Mouse (Mus musculus): Measurements from ENCODE around the gene Cdk2ap2.
"Not testable (repeated sequence)": the region's sequence is repeated elsewhere in the genome, so short reads cannot be mapped to it uniquely, and the experiment has no call there.

The Cdk2ap2 gene

GRCm38 (mm10) chr19:4096642-4097440 is at the start of gene Cdk2ap2:
Gene Cdk2ap2, plus strand, starts transcription at chr19:4097182.
- DNase-seq (ENCODE audit: low read depth, low spot score): peak; percentile 99

GRCm38 (mm10) chr19:4047859-4048258 is 49.1 kb upstream of the Cdk2ap2 start:
- DNase-seq (ENCODE audit: low read depth, low spot score): peak; percentile 94

DNA sequence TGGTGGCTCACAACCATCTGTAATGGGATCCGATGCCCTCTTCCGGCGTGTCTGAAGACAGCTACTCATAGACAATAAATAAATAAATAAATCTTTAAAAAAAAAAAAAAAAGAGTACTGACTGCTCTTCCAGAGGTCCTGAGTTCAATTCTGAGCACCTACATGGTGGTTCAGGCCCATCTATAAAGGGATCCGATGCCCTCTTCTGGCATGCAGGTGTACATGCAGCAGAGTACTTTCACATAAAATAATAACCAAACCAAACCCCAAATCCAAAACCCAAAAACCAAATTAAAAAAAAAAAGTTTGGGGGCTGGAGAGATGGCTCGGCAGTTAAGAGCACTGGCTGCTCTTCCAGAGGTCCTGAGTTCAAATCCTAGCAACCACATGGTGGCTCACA is 47.9 kb upstream of the Cdk2ap2 start:
- DNase-seq (ENCODE audit: low read depth, low spot score): not testable (repeated sequence)

DNA sequence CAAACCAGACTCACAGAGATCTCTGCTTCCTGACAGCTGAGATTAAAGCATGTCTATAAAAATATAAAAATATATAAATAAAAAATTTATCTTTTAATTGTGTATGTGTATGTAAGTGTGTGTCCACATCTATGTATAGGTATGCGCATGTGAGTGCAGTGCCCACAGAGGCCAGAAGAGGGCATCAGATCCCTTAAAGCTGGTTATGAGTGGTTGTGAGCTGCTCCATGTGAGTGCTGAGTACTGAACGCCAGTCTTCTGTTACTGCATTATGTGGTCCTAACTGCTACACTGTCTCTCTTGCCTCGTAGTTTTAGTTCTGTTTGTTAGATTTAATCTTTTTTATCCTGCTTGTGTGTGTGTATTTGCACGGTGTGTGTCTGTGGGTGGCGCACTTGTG is 46.0 kb upstream of the Cdk2ap2 start:
- DNase-seq (ENCODE audit: low read depth, low spot score): peak; percentile 47

DNA sequence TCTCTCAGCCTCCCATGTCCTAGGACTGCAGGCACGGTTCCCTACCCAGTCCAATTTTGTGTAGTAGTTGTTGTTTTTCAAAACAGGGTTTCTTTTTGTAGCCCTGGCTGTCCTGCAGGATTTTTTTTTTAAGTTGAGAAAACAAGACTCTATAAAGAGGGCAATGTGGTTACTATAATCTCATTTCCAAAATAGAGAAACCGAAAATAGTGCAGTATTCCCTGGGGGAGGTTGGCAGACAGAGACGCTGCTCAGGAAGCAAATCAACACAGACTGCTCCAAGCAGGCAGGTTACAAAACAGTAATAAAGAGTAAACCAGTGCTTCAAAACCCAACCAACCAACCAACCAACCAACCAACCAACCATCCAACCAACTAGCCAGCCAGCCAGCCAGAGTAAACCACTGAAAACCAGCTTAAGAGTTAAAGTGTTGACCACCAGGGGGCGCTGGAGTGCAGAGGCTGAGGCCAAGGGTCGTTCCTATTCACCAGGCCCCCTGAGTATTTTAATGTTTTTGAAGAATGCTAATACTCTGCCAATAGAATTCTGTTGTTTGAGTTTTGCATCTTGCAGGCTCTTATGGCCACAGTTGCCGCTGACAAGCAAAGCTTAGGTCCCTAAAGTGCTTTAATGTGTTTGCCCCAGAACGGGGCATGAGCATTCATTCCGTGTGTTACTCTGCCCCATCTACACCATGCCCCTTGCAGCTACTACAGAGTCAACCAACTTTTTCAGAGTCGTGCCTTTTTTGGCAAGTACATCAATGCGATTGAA is 45.1 kb upstream of the Cdk2ap2 start:
- DNase-seq (ENCODE audit: low read depth, low spot score): peak; percentile 85

- peak; percentile 56 for DNase-seq (ENCODE audit: low read depth, low spot score)
Measured at GRCm38 (mm10) chr19:4052516-4053030, 44.4 kb upstream of the Cdk2ap2 start.

DNA sequence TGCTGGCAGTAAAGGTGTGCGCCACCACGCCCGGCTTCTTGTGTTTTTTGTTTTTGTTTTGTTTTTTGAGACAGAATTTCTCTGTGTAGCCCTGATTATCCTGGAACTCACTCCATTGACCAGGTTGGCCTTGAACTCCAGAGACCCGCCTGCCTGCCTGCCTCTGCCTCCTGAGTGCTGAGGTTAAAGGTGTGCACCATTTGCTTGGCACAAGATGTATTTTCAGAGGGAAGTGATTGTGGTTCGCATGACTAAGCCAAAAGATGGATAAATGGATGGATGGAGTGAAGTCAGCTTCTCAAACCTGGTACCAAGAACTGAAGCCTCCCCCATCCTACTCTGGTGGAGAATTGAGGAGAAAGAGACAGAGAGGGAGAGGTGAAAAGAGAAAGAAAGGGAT is 42.4 kb upstream of the Cdk2ap2 start:
- no peak for DNase-seq (ENCODE audit: low read depth, low spot score)

DNA sequence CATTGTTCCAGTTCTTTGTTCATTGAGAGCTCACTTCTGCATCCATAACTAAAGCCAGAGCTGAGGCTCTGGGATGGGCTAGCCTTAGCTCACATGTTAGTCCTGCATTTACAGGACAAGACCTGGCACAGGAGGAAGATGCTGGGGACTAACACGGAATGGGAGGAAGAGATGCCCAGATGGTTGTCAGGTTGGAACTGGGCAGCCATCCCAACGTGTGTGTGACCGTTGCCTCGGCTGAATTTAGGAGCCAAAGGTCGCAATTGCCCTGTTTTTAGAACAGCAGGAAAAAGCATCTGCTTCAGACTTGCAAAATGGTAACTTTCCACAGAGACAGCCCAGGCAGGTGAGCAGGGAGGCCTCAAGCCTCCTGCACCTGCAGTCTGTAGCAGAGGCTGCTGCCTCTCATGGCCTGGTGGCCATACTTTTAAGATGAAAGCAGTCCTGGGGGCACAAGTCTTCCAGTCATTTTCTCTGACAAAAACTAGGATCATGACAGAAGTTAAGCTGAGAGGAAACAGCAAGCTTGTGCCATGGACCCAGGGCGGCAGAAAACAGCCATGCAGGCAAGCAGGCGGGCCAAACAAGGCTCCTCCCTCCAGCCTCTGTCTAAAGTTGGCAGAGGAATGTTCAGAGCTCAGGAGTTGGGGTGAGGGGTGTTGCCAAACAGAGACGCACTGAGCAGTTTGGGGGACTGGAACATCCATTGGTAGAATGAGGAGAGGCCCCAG is 41.6 kb upstream of the Cdk2ap2 start:
- no peak for DNase-seq (ENCODE audit: low read depth, low spot score)

GRCm38 (mm10) chr19:4055947-4056693 is 40.9 kb upstream of the Cdk2ap2 start:
- no peak for DNase-seq (ENCODE audit: low read depth, low spot score)

- no peak for DNase-seq (ENCODE audit: low read depth, low spot score)
Measured at GRCm38 (mm10) chr19:4056727-4057126, 40.3 kb upstream of the Cdk2ap2 start.

DNA sequence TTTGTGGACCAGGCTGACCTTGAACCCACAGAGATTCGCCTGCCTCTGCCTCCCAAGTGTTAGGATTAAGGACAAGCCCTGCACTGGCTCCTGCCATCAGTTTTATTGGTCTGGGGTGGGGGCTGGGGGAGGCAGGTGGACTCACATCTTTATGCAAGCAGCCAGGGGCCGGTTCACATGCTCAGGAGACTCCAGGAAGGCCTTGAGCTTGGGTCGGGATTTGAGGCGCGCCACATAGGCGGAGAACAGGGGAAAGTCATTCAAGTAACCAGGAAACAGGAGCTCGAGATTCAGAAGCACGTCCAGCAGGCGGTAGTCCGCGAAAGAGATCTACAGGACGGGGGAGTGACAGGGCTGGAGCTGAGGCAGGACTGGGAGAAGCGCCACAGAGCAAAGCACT is 39.6 kb upstream of the Cdk2ap2 start:
- no peak for DNase-seq (ENCODE audit: low read depth, low spot score)

GRCm38 (mm10) chr19:4057962-4058361 is 39.0 kb upstream of the Cdk2ap2 start:
- no peak for DNase-seq (ENCODE audit: low read depth, low spot score)

GRCm38 (mm10) chr19:4058581-4058980 is 38.4 kb upstream of the Cdk2ap2 start:
- DNase-seq (ENCODE audit: low read depth, low spot score): no peak

DNA sequence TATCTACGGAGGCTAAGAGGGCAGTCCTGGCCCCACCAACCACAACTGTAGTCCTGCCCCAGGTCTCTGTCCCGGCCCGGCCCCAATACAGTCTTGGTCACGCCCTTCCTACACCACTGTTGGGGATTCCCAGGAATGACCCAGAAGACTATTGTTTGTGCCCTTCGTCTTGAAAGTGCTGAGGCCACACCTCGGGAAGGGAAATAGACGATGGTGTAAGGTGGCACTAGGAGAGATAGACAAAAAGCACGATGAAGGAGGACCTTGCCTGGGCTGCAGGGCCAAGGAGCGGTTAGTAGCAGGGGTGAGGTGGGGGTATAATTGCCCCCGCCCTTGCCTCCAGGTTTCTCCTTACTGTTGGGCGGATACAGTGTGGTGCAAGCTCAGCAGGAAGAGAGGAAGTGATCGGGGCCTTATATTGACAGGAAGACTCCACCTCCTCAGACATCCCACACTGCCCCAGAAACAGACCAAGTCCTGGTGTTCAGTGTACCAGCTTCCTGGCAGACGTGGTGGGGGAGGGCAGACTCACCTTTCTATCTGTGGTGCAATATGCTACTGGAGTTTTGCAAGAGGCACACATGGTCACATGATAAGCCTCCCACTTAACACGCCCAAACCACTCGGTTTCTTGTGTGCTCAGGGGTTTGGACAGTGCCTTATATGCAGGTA is 37.8 kb upstream of the Cdk2ap2 start, which contains the start of gene Gstp3:
Gene Gstp3, minus strand, starts transcription at position 501 of the 672 bp plus-strand sequence.
- peak; percentile 84 for DNase-seq (ENCODE audit: low read depth, low spot score)

- DNase-seq (ENCODE audit: low read depth, low spot score): peak; percentile 47
Measured at GRCm38 (mm10) chr19:4060044-4060898, 36.7 kb upstream of the Cdk2ap2 start.

GRCm38 (mm10) chr19:4060899-4061465 is 36.0 kb upstream of the Cdk2ap2 start:
- peak; percentile 46 for DNase-seq (ENCODE audit: low read depth, low spot score)

GRCm38 (mm10) chr19:4063357-4063756 is 33.6 kb upstream of the Cdk2ap2 start:
- not testable (repeated sequence) for DNase-seq (ENCODE audit: low read depth, low spot score)

GRCm38 (mm10) chr19:4064501-4064900 is 32.5 kb upstream of the Cdk2ap2 start:
- not testable (repeated sequence) for DNase-seq (ENCODE audit: low read depth, low spot score)

DNA sequence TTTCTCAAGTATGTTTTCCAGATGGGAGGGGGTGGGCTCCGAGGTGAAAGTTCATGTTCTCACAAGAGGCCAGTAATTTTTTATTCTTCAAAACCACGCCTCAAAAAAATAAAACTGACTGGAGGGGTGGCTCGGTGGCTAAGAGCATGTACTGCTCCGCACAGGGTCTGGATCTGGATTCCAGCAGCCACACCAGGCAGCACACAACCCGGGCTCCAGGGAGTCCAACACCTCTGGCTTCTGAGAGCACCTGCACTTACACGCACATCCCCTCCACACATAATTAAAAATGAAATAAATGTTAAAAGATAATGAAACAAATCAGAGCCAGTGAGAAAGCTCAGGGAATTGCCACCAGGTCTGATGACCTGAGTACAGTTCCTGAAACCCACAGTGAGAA is 30.7 kb upstream of the Cdk2ap2 start:
- peak; percentile 62 for DNase-seq (ENCODE audit: low read depth, low spot score)

Data from CD4-positive, CD25-positive, alpha-beta regulatory T cell, adult 2 months (primary cell).